Mouse (Mus musculus) embryonic facial prominence, embryonic 12.5 days (tissue): ENCODE data around the gene 4930426L09Rik. TPM values are rescaled to one million over a fixed set of nuclear protein-coding genes. Genes with fewer than 3 reads are reported as not detected.

Source experiments
- ATAC-seq: fragments of 200-750 bp; cut with Nextera tagmentation; 2 replicates; pipeline ENCODE4 v1.8.0; 2017; ENCODE audit not compliant: insufficient number of reproducible peaks, insufficient read depth, low FRiP score, low TSS enrichment
- H3K27ac ChIP-seq: fragments of 300-500 bp; sonication (generic); 2 replicates; pipeline ENCODE4 v1.5.1; 2016; ENCODE audit warnings: mild to moderate bottlenecking
- H3K27me3 ChIP-seq: fragments of 300-500 bp; sonication (generic); 2 replicates; pipeline ENCODE4 v1.6.1; 2016; ENCODE audit warnings: mild to moderate bottlenecking, moderate library complexity
- H3K36me3 ChIP-seq: fragments of 300-500 bp; sonication (generic); 2 replicates; pipeline ENCODE4 v1.6.1; 2016; ENCODE audit warnings: mild to moderate bottlenecking
- H3K4me1 ChIP-seq: fragments of 300-500 bp; sonication (generic); 2 replicates; pipeline ENCODE4 v1.6.1; 2016
- H3K4me2 ChIP-seq: fragments of 300-500 bp; sonication (generic); replicated peaks from 2 replicates; pipeline ENCODE4 v1.6.1; 2016; ENCODE audit warnings: mild to moderate bottlenecking, moderate library complexity
- H3K4me3 ChIP-seq: fragments of 300-500 bp; sonication (generic); 2 replicates; pipeline ENCODE4 v1.5.1; 2016; ENCODE audit warnings: mild to moderate bottlenecking
- H3K9ac ChIP-seq: fragments of 300-500 bp; sonication (generic); 2 replicates; pipeline ENCODE4 v1.6.1; 2016; ENCODE audit warnings: mild to moderate bottlenecking, moderate library complexity
- H3K9me3 ChIP-seq: fragments of 300-500 bp; sonication (generic); 2 replicates; pipeline ENCODE4 v1.6.1; 2016; ENCODE audit warnings: mild to moderate bottlenecking, moderate library complexity
- WGBS: fragments of 180-500 bp; shearing (Covaris S2); methylation state at CpG from one replicate; pipeline ENCODE4 v1.1.7; 2016; 5-methylcytosine and 5-hydroxymethylcytosine counted together
- polyA plus RNA-seq: library from polyadenylated mRNA; unstranded; fragments of >200 nt; fragmentation: Nextera tagmentation; extraction: Ambion mirVana; gene quantifications from 2 replicates; pipeline ENCODE4 v1.2.1, GENCODE M21; 2016

4930426L09Rik gene
- polyA plus RNA-seq, 1 experiment from 2014 or later, result 0.32 TPM

- H3K27me3 ChIP-seq, result no peaks in the 10 kb centered on the region
- H3K9ac ChIP-seq, result no peak overlapping the region
- H3K4me1 ChIP-seq, result no peaks in the 10 kb centered on the region
- ATAC-seq, result no peak
- H3K9me3 ChIP-seq, result no peaks in the 10 kb centered on the region
- H3K4me2 ChIP-seq, result no peak overlapping the region
- H3K27ac ChIP-seq, result no peak overlapping the region
- no peaks in the 10 kb centered on the region for H3K36me3 ChIP-seq
- 68% methylated on average over 2 of the region's 2 CpGs for WGBS
- H3K4me3 ChIP-seq, result no peak overlapping the region
These were observed 19.9 kb downstream of the 4930426L09Rik start for GRCm38 (mm10) chr2:19018034-19018433.

GRCm38 (mm10) chr2:19024807-19025206 lies 26.7 kb downstream of the 4930426L09Rik start:
- Histone ChIP-seq H3K27ac (no peak overlapping the region), H3K4me1 (no peaks in the 10 kb centered on the region), H3K4me2 (no peak overlapping the region), H3K4me3 (no peak overlapping the region), H3K9ac (no peak overlapping the region), H3K36me3 (no peaks in the 10 kb centered on the region), H3K27me3 (no peaks in the 10 kb centered on the region), H3K9me3 (no peaks in the 10 kb centered on the region)
- no peak for ATAC-seq
- WGBS, result 75% methylated on average over 2 of the region's 2 CpGs

- 58% methylated on average over 4 of the region's 4 CpGs for WGBS
- no peak for ATAC-seq
- no peak overlapping the region for H3K9ac ChIP-seq
These were observed 39.3 kb downstream of the 4930426L09Rik start for GRCm38 (mm10) chr2:19037430-19037829.

GRCm38 (mm10) chr2:19037907-19038570 lies 39.9 kb downstream of the 4930426L09Rik start:
- Histone ChIP-seq H3K9ac (no peak overlapping the region), H3K27ac (no peak overlapping the region), H3K4me1 (no peaks in the 10 kb centered on the region; the same call in 1 of the 2 replicates), H3K36me3 (no peaks in the 10 kb centered on the region), H3K4me2 (no peak overlapping the region), H3K4me3 (no peak overlapping the region), H3K9me3 (no peaks in the 10 kb centered on the region), H3K27me3 (no peaks in the 10 kb centered on the region)
- no peak for ATAC-seq
- WGBS, result 64% methylated on average over 4 of the region's 4 CpGs

More at GRCm38 (mm10) chr2:19037430-19037829, 39.3 kb downstream of the 4930426L09Rik start:
- H3K4me1 ChIP-seq, result no peaks in the 10 kb centered on the region; the same call in 1 of the 2 replicates
- no peak overlapping the region for H3K4me3 ChIP-seq
- no peaks in the 10 kb centered on the region for H3K27me3 ChIP-seq
- no peak overlapping the region for H3K4me2 ChIP-seq
- H3K27ac ChIP-seq, result no peak overlapping the region
- no peaks in the 10 kb centered on the region for H3K9me3 ChIP-seq
- no peaks in the 10 kb centered on the region for H3K36me3 ChIP-seq

- 85% methylated on average over 1 of the region's 1 CpGs for WGBS
- Histone ChIP-seq H3K9ac (no peak overlapping the region), H3K4me2 (no peak overlapping the region), H3K27me3 (no peaks in the 10 kb centered on the region), H3K4me1 (no peaks in the 10 kb centered on the region), H3K27ac (no peak overlapping the region), H3K9me3 (no peaks in the 10 kb centered on the region), H3K4me3 (no peak overlapping the region), H3K36me3 (no peaks in the 10 kb centered on the region)
- no peak for ATAC-seq
These were observed 50.1 kb downstream of the 4930426L09Rik start for GRCm38 (mm10) chr2:19048225-19048624.

GRCm38 (mm10) chr2:19049341-19049740 lies 51.2 kb downstream of the 4930426L09Rik start:
- WGBS, result 88% methylated on average over 1 of the region's 1 CpGs
- H3K4me3 ChIP-seq, result no peak overlapping the region
- no peak for ATAC-seq

More at GRCm38 (mm10) chr2:19049341-19049740, 51.2 kb downstream of the 4930426L09Rik start:
- Histone ChIP-seq H3K9me3 (no peaks in the 10 kb centered on the region), H3K27ac (no peak overlapping the region), H3K9ac (no peak overlapping the region), H3K27me3 (no peaks in the 10 kb centered on the region), H3K4me2 (no peak overlapping the region), H3K4me1 (no peaks in the 10 kb centered on the region), H3K36me3 (no peaks in the 10 kb centered on the region)

Other genes with a start within 250 kb of the 4930426L09Rik start
- 9.4 and 10.2 TPM in 2 replicates for gene Pip4k2a, start 217 bp upstream of the 4930426L09Rik start, polyA plus RNA-seq
- gene Armc3, start 201.0 kb downstream of the 4930426L09Rik start, polyA plus RNA-seq, result 0.15 and 0.20 TPM in 2 replicates